Comparison of ENCODE assay signal across 8 mouse cellular contexts in genomic region chr15:97828221-97828842, GRCm38 (mm10). TPM values are rescaled to one million over a fixed set of nuclear protein-coding genes. Genes with fewer than 3 reads are reported as not detected.
DNase-seq lines count a peak whose midpoint lies in the region; ATAC-seq and TF ChIP-seq lines count a peak whose summit lies in the region.

No protein-coding gene starts in this region.

- peaks cover 15% of the 10 kb centered on the region; the same call in 1 of the 2 replicates for H3K27me3 ChIP-seq in embryonic facial prominence, embryonic 10.5 days (replicated peaks; ENCODE audit: low read depth, poor library complexity, severe bottlenecking)
- H3K27me3 ChIP-seq in hindbrain, embryonic 14.5 days (ENCODE audit: control insufficient read depth, insufficient read depth, low read length) = no peaks in the 10 kb centered on the region
- H3K27me3 ChIP-seq in midbrain, embryonic 15.5 days (replicated peaks) = no peaks in the 10 kb centered on the region
- no peaks in the 10 kb centered on the region for H3K27me3 ChIP-seq in cerebellum, adult 2 months (ENCODE audit: control insufficient read depth, insufficient read depth, low read length)

- no peak for TF ChIP-seq POLR2A in cerebellum, adult 2 months (IDR thresholded peaks at IDR 0.05; ENCODE audit: borderline replicate concordance, insufficient read depth, low read length)

- H3K4me2 ChIP-seq in hindbrain, embryonic 14.5 days (replicated peaks) = peak overlapping the region; percentile 86
- peak overlapping the region; percentile 84 for H3K4me2 ChIP-seq in midbrain, embryonic 15.5 days

- peaks cover 12% of the 10 kb centered on the region for H3K36me3 ChIP-seq in embryonic facial prominence, embryonic 10.5 days (replicated peaks)
- H3K36me3 ChIP-seq in hindbrain, embryonic 14.5 days (replicated peaks; ENCODE audit: control insufficient read depth, insufficient read depth) = 0 out of 2 replicates have a peak, but pooled peaks cover 4% of the 10 kb centered on the region
- no peaks in the 10 kb centered on the region for H3K36me3 ChIP-seq in midbrain, embryonic 15.5 days (replicated peaks)

- H3K27ac ChIP-seq in layer of hippocampus, adult 2 months = peak overlapping the region; percentile 97
- H3K27ac ChIP-seq in embryonic facial prominence, embryonic 10.5 days (replicated peaks) = peak overlapping the region; percentile 65
- peak overlapping the region; percentile 72 for H3K27ac ChIP-seq in hindbrain, embryonic 14.5 days
- 0 out of 2 replicates have a peak overlapping the region, but pooled peaks have one; percentile 10 for H3K27ac ChIP-seq in midbrain, embryonic 15.5 days
- no peak overlapping the region for H3K27ac ChIP-seq in cerebellum, adult 2 months (ENCODE audit: insufficient read depth, low read length)

- H3K4me3 ChIP-seq in layer of hippocampus, adult 2 months = peak overlapping the region; percentile 24
- H3K4me3 ChIP-seq in embryonic facial prominence, embryonic 10.5 days = peak overlapping the region; percentile 92
- peak overlapping the region; percentile 13; the same call in 1 of the 2 replicates for H3K4me3 ChIP-seq in hindbrain, embryonic 14.5 days (replicated peaks; ENCODE audit: low read length)
- no peak overlapping the region; the same call in 1 of the 2 replicates for H3K4me3 ChIP-seq in midbrain, embryonic 15.5 days
- no peak overlapping the region for H3K4me3 ChIP-seq in cerebellum, adult 2 months (replicated peaks; ENCODE audit: insufficient read depth, low read depth, low read length)

- peak in 1 of 2 experiments; percentile 44 for DNase-seq in layer of hippocampus, adult 2 months (ENCODE audit: low spot score in 2 of 2)
- no peak for DNase-seq in layer of hippocampus, postnatal 14 days (ENCODE audit: low spot score in 2 of 2)
- DNase-seq in embryonic facial prominence, embryonic 10.5 days (ENCODE audit: low spot score) = no peak
- no peak for DNase-seq in hindbrain, embryonic 14.5 days (ENCODE audit: low spot score)
- DNase-seq in testis, postnatal 10 days (ENCODE audit: low spot score) = no peak
- no peak for DNase-seq in cerebellum, adult 2 months

- WGBS in embryonic facial prominence, embryonic 10.5 days = 56% methylated on average over 6 of the region's 6 CpGs
- WGBS in hindbrain, embryonic 14.5 days = 49% methylated on average over 6 of the region's 6 CpGs
- 46% methylated on average over 6 of the region's 6 CpGs for WGBS in midbrain, embryonic 15.5 days
- 75% methylated on average over 6 of the region's 6 CpGs for WGBS in cerebellum, adult 2 months

- ATAC-seq in hindbrain, embryonic 14.5 days (ENCODE audit: low FRiP score) = no peak
- no peak for ATAC-seq in midbrain, embryonic 15.5 days (replicated peaks)
- no peak for ATAC-seq in megakaryocyte progenitor cell, adult 5-6 weeks (replicated peaks; ENCODE audit: poor library complexity)

- no peak for TF ChIP-seq CTCF in layer of hippocampus, adult 2 months (conservative IDR thresholded peaks at IDR 0.05)
- TF ChIP-seq CTCF in cerebellum, adult 2 months (IDR thresholded peaks at IDR 0.05; ENCODE audit: borderline replicate concordance, insufficient read depth, low read depth, low read length) = no peak

- H3K4me1 ChIP-seq in embryonic facial prominence, embryonic 10.5 days = peaks cover 88% of the 10 kb centered on the region
- peaks cover 65% of the 10 kb centered on the region for H3K4me1 ChIP-seq in hindbrain, embryonic 14.5 days (replicated peaks; ENCODE audit: control insufficient read depth, insufficient read depth, low read length)
- H3K4me1 ChIP-seq in midbrain, embryonic 15.5 days = peaks cover 77% of the 10 kb centered on the region
- H3K4me1 ChIP-seq in cerebellum, adult 2 months (ENCODE audit: control insufficient read depth, insufficient read depth, low read length) = peaks cover 22% of the 10 kb centered on the region

- no peaks in the 10 kb centered on the region for H3K9me3 ChIP-seq in embryonic facial prominence, embryonic 10.5 days
- H3K9me3 ChIP-seq in hindbrain, embryonic 14.5 days (ENCODE audit: control insufficient read depth, low read length) = no peaks in the 10 kb centered on the region
- H3K9me3 ChIP-seq in midbrain, embryonic 15.5 days = no peaks in the 10 kb centered on the region

- peak overlapping the region; percentile 31 for H3K9ac ChIP-seq in hindbrain, embryonic 14.5 days
- H3K9ac ChIP-seq in midbrain, embryonic 15.5 days = peak overlapping the region; percentile 26

RNA-seq across cellular contexts. Expression of gene Hdac7, which starts 16.0 kb away (rescaled TPM):
- 10 to 100 TPM; 23.8 to 28.5 TPM for total RNA-seq in layer of hippocampus, adult 2 months (2021)
- 10 to 100 TPM; 24.9 to 25.0 TPM for total RNA-seq in layer of hippocampus, postnatal 14 days (2021)
- 26.6 and 30.2 TPM in 2 replicates for polyA plus RNA-seq in embryonic facial prominence, embryonic 10.5 days (2016; fragmentation: Nextera tagmentation; extraction: Ambion mirVana)
- polyA plus RNA-seq in hindbrain, embryonic 14.5 days (2014; fragmentation: Nextera tagmentation; extraction: Ambion mirVana) = 23.7 and 28.0 TPM in 2 replicates
- polyA plus RNA-seq in midbrain, embryonic 15.5 days (2015; fragmentation: Nextera tagmentation; extraction: Ambion mirVana) = 31.8 and 34.5 TPM in 2 replicates
- polyA plus RNA-seq in cerebellum, adult 2 months (2012; rRNA removed) = 38.3 and 40.9 TPM in 2 replicates
- total RNA-seq in megakaryocyte progenitor cell, adult 5-6 weeks (2015) = 22.1 and 29.2 TPM in 2 replicates
- total RNA-seq in megakaryocyte progenitor cell, adult 5-6 weeks (2017) = 12.6 and 14.0 TPM in 2 replicates

RNA-seq across cellular contexts. Expression of gene Slc48a1, which starts 50.0 kb away (rescaled TPM):
- total RNA-seq in layer of hippocampus, adult 2 months (2021) = 100 to 1,000 TPM; 133 to 135 TPM
- total RNA-seq in layer of hippocampus, postnatal 14 days (2021) = 100 to 1,000 TPM; 131 to 147 TPM
- 17.8 and 18.9 TPM in 2 replicates for polyA plus RNA-seq in embryonic facial prominence, embryonic 10.5 days (2016; fragmentation: Nextera tagmentation; extraction: Ambion mirVana)
- polyA plus RNA-seq in hindbrain, embryonic 14.5 days (2014; fragmentation: Nextera tagmentation; extraction: Ambion mirVana) = 92.6 and 101 TPM in 2 replicates
- 85.7 and 90.1 TPM in 2 replicates for polyA plus RNA-seq in midbrain, embryonic 15.5 days (2015; fragmentation: Nextera tagmentation; extraction: Ambion mirVana)
- 129 and 133 TPM in 2 replicates for polyA plus RNA-seq in cerebellum, adult 2 months (2012; rRNA removed)
- 83.0 and 94.4 TPM in 2 replicates for total RNA-seq in megakaryocyte progenitor cell, adult 5-6 weeks (2015)
- total RNA-seq in megakaryocyte progenitor cell, adult 5-6 weeks (2017) = 62.7 and 70.0 TPM in 2 replicates

Comparison
In these comparisons a context has a peak if more than half of its experiments do, and no peak if none do; other contexts are left out.
1. H3K4me3 ChIP-seq: peak in layer of hippocampus, adult 2 months (single experiment), embryonic facial prominence, embryonic 10.5 days (single experiment) and hindbrain, embryonic 14.5 days (single experiment); none in midbrain, embryonic 15.5 days (single experiment) and cerebellum, adult 2 months (single experiment).